Mouse (Mus musculus) midbrain, embryonic 14.5 days (tissue): ENCODE data around the gene Ptgir. TPM values are rescaled to one million over a fixed set of nuclear protein-coding genes. Genes with fewer than 3 reads are reported as not detected.
A peak's percentile ranks its signal among the peaks of the same experiment; 100 is the strongest.

Experiments used
- ATAC-seq: fragments of 200-750 bp; cut with Nextera tagmentation; 2 replicates; pipeline ENCODE4 v1.8.0; 2017; ENCODE audit warnings: moderate number of reproducible peaks, moderate library complexity; ENCODE audit not compliant: low FRiP score, low TSS enrichment
- DNase-seq: peaks from one replicate; pipeline ENCODE4 v3.0.0-alpha.2; 2015
- H3K27ac ChIP-seq: fragments of 300-500 bp; sonication (generic); replicated peaks from 2 replicates; pipeline ENCODE4 v1.5.1; 2014; ENCODE audit warnings: mild to moderate bottlenecking, low read depth, low read length, moderate library complexity
- H3K27me3 ChIP-seq: fragments of 300-500 bp; sonication (generic); 2 replicates; pipeline ENCODE4 v1.6.1; 2014; ENCODE audit warnings: low read length, control low read depth, mixed read lengths; ENCODE audit not compliant: control insufficient read depth, insufficient read depth
- H3K36me3 ChIP-seq: fragments of 300-500 bp; sonication (generic); 2 replicates; pipeline ENCODE4 v1.6.1; 2014; ENCODE audit warnings: low read length, control low read depth; ENCODE audit not compliant: control insufficient read depth, insufficient read depth
- H3K4me1 ChIP-seq: fragments of 300-500 bp; sonication (generic); 2 replicates; pipeline ENCODE4 v1.6.1; 2014; ENCODE audit warnings: mild to moderate bottlenecking, antibody characterized with exemption, low read length, control low read depth; ENCODE audit not compliant: control insufficient read depth, insufficient read depth
- H3K4me2 ChIP-seq: fragments of 300-500 bp; sonication (generic); 2 replicates; pipeline ENCODE4 v1.6.1; 2014; ENCODE audit warnings: mild to moderate bottlenecking, low read length, moderate library complexity
- H3K4me3 ChIP-seq: fragments of 300-500 bp; sonication (generic); replicated peaks from 2 replicates; pipeline ENCODE4 v1.5.1; 2014; ENCODE audit warnings: low read depth, low read length
- H3K9ac ChIP-seq: fragments of 300-500 bp; sonication (generic); replicated peaks from 2 replicates; pipeline ENCODE4 v1.6.1; 2014; ENCODE audit warnings: mild to moderate bottlenecking, low read length, moderate library complexity
- H3K9me3 ChIP-seq: fragments of 300-500 bp; sonication (generic); 2 replicates; pipeline ENCODE4 v1.6.1; 2016; ENCODE audit warnings: low read length, control low read depth, mixed read lengths; ENCODE audit not compliant: control insufficient read depth
- WGBS: fragments of 180-500 bp; shearing (Covaris S2); extraction: QIAGEN DNeasy Blood & Tissue Kit; methylation state at CpG from one replicate; pipeline ENCODE4 v1.1.7; 2014; 5-methylcytosine and 5-hydroxymethylcytosine counted together
- polyA plus RNA-seq: library from polyadenylated mRNA; unstranded; fragments of >200 nt; fragmentation: Nextera tagmentation; extraction: Ambion mirVana; gene quantifications from 2 replicates; pipeline ENCODE4 v1.2.1, GENCODE M21; 2014

Ptgir gene
- polyA plus RNA-seq, 1 experiment from 2014 or later: 0.16 TPM

- Histone ChIP-seq H3K27me3 (peaks cover 41% of the 10 kb centered on the region), H3K36me3 (peaks cover 40% of the 10 kb centered on the region), H3K9me3 (0 out of 2 replicates have a peak, but pooled peaks cover 6% of the 10 kb centered on the region), H3K9ac (no peak overlapping the region), H3K4me2 (no peak overlapping the region), H3K4me3 (no peak overlapping the region), H3K4me1 (0 out of 2 replicates have a peak, but pooled peaks cover 6% of the 10 kb centered on the region), H3K27ac (no peak overlapping the region)
- ATAC-seq (no peak), DNase-seq (no peak)
- WGBS: 60% methylated on average over 4 of the region's 4 CpGs
Observed at GRCm38 (mm10) chr7:16884334-16884733, 22.0 kb upstream of the Ptgir start.

- Histone ChIP-seq H3K27me3 (peaks cover 41% of the 10 kb centered on the region), H3K9me3 (0 out of 2 replicates have a peak, but pooled peaks cover 6% of the 10 kb centered on the region), H3K36me3 (peaks cover 40% of the 10 kb centered on the region), H3K4me2 (peak overlapping the region; percentile 30), H3K4me3 (peak overlapping the region; percentile 19), H3K4me1 (0 out of 2 replicates have a peak, but pooled peaks cover 1% of the 10 kb centered on the region), H3K27ac (no peak overlapping the region), H3K9ac (no peak overlapping the region)
- DNase-seq (peak; percentile 61), ATAC-seq (peak; percentile 40; the same call in 1 of the 2 replicates)
- 9% methylated on average over 90 of the region's 95 CpGs for WGBS
Observed at GRCm38 (mm10) chr7:16885271-16885776, 21.0 kb upstream of the Ptgir start.

- H3K4me2 ChIP-seq: no peak overlapping the region
- peak overlapping the region; percentile 19; the same call in 1 of the 2 replicates for H3K4me3 ChIP-seq
- H3K27me3 ChIP-seq: peaks cover 41% of the 10 kb centered on the region
- H3K9ac ChIP-seq: no peak overlapping the region
- WGBS: 41% methylated on average over 59 of the region's 59 CpGs
- H3K27ac ChIP-seq: no peak overlapping the region
- no peaks in the 10 kb centered on the region for H3K4me1 ChIP-seq
- H3K9me3 ChIP-seq: 0 out of 2 replicates have a peak, but pooled peaks cover 6% of the 10 kb centered on the region
- no peak for DNase-seq
- peaks cover 40% of the 10 kb centered on the region for H3K36me3 ChIP-seq
- ATAC-seq: 0 out of 2 replicates have a peak, but pooled peaks have one; percentile 9
Observed at GRCm38 (mm10) chr7:16885905-16886304, 20.4 kb upstream of the Ptgir start.

DNA sequence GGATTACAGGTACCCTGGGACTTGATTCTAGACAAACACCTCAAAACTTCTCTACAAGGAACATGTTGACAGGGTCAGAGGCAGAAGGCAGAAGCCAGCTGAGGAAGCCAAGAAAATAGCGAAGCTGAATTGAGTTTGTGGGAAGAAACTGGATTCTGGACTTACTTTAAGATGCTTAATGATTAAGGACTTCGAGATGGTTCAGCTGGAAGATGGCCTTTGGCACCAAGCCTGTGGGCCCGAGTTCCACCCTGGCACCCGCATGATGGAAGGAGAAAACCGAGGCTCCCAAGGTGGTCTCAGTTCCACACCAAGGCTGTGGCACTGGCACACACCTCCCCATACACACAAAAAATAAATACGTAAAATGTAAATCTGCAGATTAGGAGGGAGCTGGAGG, 15.8 kb upstream of the Ptgir start:
- H3K4me3 ChIP-seq: no peak overlapping the region
- ATAC-seq (no peak), DNase-seq (no peak)
- peak overlapping the region; percentile 55; the same call in 1 of the 2 replicates for H3K4me2 ChIP-seq
- 0 out of 2 replicates have a peak, but pooled peaks cover 2% of the 10 kb centered on the region for H3K9me3 ChIP-seq
- no peak overlapping the region for H3K9ac ChIP-seq
- H3K27ac ChIP-seq: no peak overlapping the region
- WGBS: 41% methylated on average over 6 of the region's 6 CpGs
- peaks cover 20% of the 10 kb centered on the region for H3K36me3 ChIP-seq
- H3K27me3 ChIP-seq: peaks cover 25% of the 10 kb centered on the region
- H3K4me1 ChIP-seq: peaks cover 11% of the 10 kb centered on the region; the same call in 1 of the 2 replicates

- DNase-seq (peak; percentile 41), ATAC-seq (no peak)
- no peak overlapping the region for H3K4me3 ChIP-seq
- H3K9me3 ChIP-seq: no peaks in the 10 kb centered on the region
- H3K27me3 ChIP-seq: peaks cover 21% of the 10 kb centered on the region
- WGBS: 2% methylated on average over 23 of the region's 23 CpGs
- peaks cover 16% of the 10 kb centered on the region for H3K36me3 ChIP-seq
- no peak overlapping the region for H3K27ac ChIP-seq
- no peak overlapping the region for H3K9ac ChIP-seq
- H3K4me1 ChIP-seq: peaks cover 11% of the 10 kb centered on the region; the same call in 1 of the 2 replicates
- H3K4me2 ChIP-seq: peak overlapping the region; percentile 55
Observed at GRCm38 (mm10) chr7:16890944-16891343, 15.3 kb upstream of the Ptgir start.

GRCm38 (mm10) chr7:16891641-16892351, 14.5 kb upstream of the Ptgir start, which contains the start of gene Gng8:
Gng8 (plus strand) TSS chr7:16891786.
- H3K9ac ChIP-seq: no peak within 1 kb of the TSS; the same call in 1 of the 2 replicates
- H3K27me3 ChIP-seq: peaks cover 12% of the 10 kb centered on the region
- peaks cover 11% of the 10 kb centered on the region; the same call in 1 of the 2 replicates for H3K4me1 ChIP-seq
- ATAC-seq: peak; percentile 57
- peak within 1 kb of the TSS; percentile 18; the same call in 1 of the 2 replicates for H3K4me3 ChIP-seq
- DNase-seq: peak; percentile 95
- H3K9me3 ChIP-seq: no peaks in the 10 kb centered on the region
- WGBS: under 1% methylated on average over 30 of the region's 30 CpGs
- H3K4me2 ChIP-seq: peak within 1 kb of the TSS; percentile 55
- H3K36me3 ChIP-seq: peaks cover 8% of the 10 kb centered on the region
- H3K27ac ChIP-seq: no peak within 1 kb of the TSS; the same call in 1 of the 2 replicates

DNA sequence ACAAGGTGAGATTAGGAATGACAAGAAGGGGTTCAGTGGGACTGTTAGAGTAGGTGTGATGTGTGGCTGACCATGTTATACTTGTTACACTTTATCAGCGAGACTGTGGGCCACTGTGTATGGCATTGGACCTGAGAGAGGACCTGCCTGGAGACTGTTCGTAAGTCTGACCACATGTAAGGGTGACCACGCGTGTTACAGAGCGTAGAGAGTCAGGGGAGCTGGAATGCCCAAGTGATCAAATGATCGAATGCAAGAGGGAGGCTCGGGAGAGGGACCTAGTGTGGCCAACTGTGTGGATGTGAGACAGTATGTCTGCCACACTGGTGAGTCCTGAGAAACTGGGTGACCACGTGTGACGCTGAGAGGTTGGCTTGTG, 13.9 kb upstream of the Ptgir start:
- ATAC-seq (no peak), DNase-seq (no peak)
- Histone ChIP-seq H3K4me2 (peak overlapping the region; percentile 55), H3K4me3 (no peak overlapping the region), H3K4me1 (peaks cover 11% of the 10 kb centered on the region; the same call in 1 of the 2 replicates), H3K27ac (no peak overlapping the region), H3K27me3 (peaks cover 12% of the 10 kb centered on the region), H3K9me3 (no peaks in the 10 kb centered on the region), H3K9ac (no peak overlapping the region), H3K36me3 (peaks cover 4% of the 10 kb centered on the region)
- 48% methylated on average over 9 of the region's 9 CpGs for WGBS

GRCm38 (mm10) chr7:16893612-16894011, 12.7 kb upstream of the Ptgir start:
- Histone ChIP-seq H3K9ac (no peak overlapping the region), H3K36me3 (no peaks in the 10 kb centered on the region), H3K27me3 (0 out of 2 replicates have a peak, but pooled peaks cover 8% of the 10 kb centered on the region), H3K4me3 (peak overlapping the region; percentile 9; the same call in 1 of the 2 replicates), H3K9me3 (no peaks in the 10 kb centered on the region), H3K4me1 (peaks cover 11% of the 10 kb centered on the region; the same call in 1 of the 2 replicates), H3K4me2 (peak overlapping the region; percentile 46; the same call in 1 of the 2 replicates), H3K27ac (peak overlapping the region; percentile 63; the same call in 1 of the 2 replicates)
- WGBS: 5% methylated on average over 6 of the region's 6 CpGs
- no peak for ATAC-seq
- DNase-seq: no peak
